Mouse (Mus musculus) forebrain, embryonic 12.5 days (tissue): ENCODE measurements at regions not wholly inside any gene's neighbourhood (a gene's known extent, or its start where the extent isn't known, plus 50 kb on each side); places are given as distances from the start of the nearest gene placed in this dataset.
"Not testable (repeated sequence)": the region's sequence is repeated elsewhere in the genome, so short reads cannot be mapped to it uniquely, and the experiment has no call there.

Source experiments
- ATAC-seq: fragments of 200-750 bp; cut with Nextera tagmentation; 2 replicates; pipeline ENCODE4 v1.8.0; 2017; ENCODE audit warnings: moderate TSS enrichment; ENCODE audit not compliant: low FRiP score
- H3K27ac ChIP-seq: fragments of 300-500 bp; sonication (generic); 2 replicates; pipeline ENCODE4 v1.5.1; 2016; ENCODE audit warnings: mild to moderate bottlenecking
- H3K27me3 ChIP-seq: fragments of 300-500 bp; sonication (generic); 2 replicates; pipeline ENCODE4 v1.6.1; 2016; ENCODE audit warnings: mild to moderate bottlenecking
- H3K36me3 ChIP-seq: fragments of 300-500 bp; sonication (generic); replicated peaks from 2 replicates; pipeline ENCODE4 v1.6.1; 2016; ENCODE audit warnings: mild to moderate bottlenecking
- H3K4me1 ChIP-seq: fragments of 300-500 bp; sonication (generic); 2 replicates; pipeline ENCODE4 v1.6.1; 2016
- H3K4me2 ChIP-seq: fragments of 300-500 bp; sonication (generic); 2 replicates; pipeline ENCODE4 v1.6.1; 2016; ENCODE audit warnings: mild to moderate bottlenecking, moderate library complexity
- H3K4me3 ChIP-seq: fragments of 300-500 bp; sonication (generic); replicated peaks from 2 replicates; pipeline ENCODE4 v1.5.1; 2016; ENCODE audit warnings: mild to moderate bottlenecking
- H3K9ac ChIP-seq: fragments of 300-500 bp; sonication (generic); 2 replicates; pipeline ENCODE4 v1.6.1; 2016; ENCODE audit warnings: mild to moderate bottlenecking
- H3K9me3 ChIP-seq: fragments of 300-500 bp; sonication (generic); 2 replicates; pipeline ENCODE4 v1.6.1; 2016
- WGBS: fragments of 180-500 bp; shearing (Covaris S2); methylation state at CpG from one replicate; pipeline ENCODE4 v1.1.7; 2016; 5-methylcytosine and 5-hydroxymethylcytosine counted together

- not testable (repeated sequence) for ATAC-seq, H3K4me1 ChIP-seq, H3K27ac ChIP-seq, H3K9ac ChIP-seq, H3K36me3 ChIP-seq, H3K4me2 ChIP-seq, H3K9me3 ChIP-seq, H3K27me3 ChIP-seq, H3K4me3 ChIP-seq
- WGBS, result 78% methylated on average over 2 of the region's 2 CpGs
These were observed 77.1 kb downstream of the Olfr721-ps1 start for GRCm38 (mm10) chr14:14478159-14478558.

- no peak for ATAC-seq
- Histone ChIP-seq H3K9me3 (0 out of 2 replicates have a peak, but pooled peaks cover 3% of the 10 kb centered on the region), H3K27ac (no peak overlapping the region), H3K36me3 (no peaks in the 10 kb centered on the region), H3K9ac (no peak overlapping the region), H3K27me3 (no peaks in the 10 kb centered on the region), H3K4me2 (no peak overlapping the region), H3K4me3 (no peak overlapping the region), H3K4me1 (no peaks in the 10 kb centered on the region)
- 78% methylated on average over 1 of the region's 1 CpGs for WGBS
These were observed 80.7 kb downstream of the Olfr721-ps1 start for GRCm38 (mm10) chr14:14481840-14482239.

GRCm38 (mm10) chr14:14486356-14486755, 85.3 kb downstream of the Olfr721-ps1 start:
- H3K4me1 ChIP-seq, result no peaks in the 10 kb centered on the region
- ATAC-seq, result no peak
- H3K36me3 ChIP-seq, result no peaks in the 10 kb centered on the region
- H3K4me2 ChIP-seq, result no peak overlapping the region
- no peak overlapping the region for H3K27ac ChIP-seq
- 94% methylated on average over 1 of the region's 1 CpGs for WGBS
- 0 out of 2 replicates have a peak, but pooled peaks cover 3% of the 10 kb centered on the region for H3K9me3 ChIP-seq
- no peak overlapping the region for H3K4me3 ChIP-seq
- no peak overlapping the region for H3K9ac ChIP-seq
- no peaks in the 10 kb centered on the region for H3K27me3 ChIP-seq

GRCm38 (mm10) chr14:14490501-14490900, 89.4 kb downstream of the Olfr721-ps1 start:
- H3K4me1 ChIP-seq, result no peaks in the 10 kb centered on the region
- H3K4me3 ChIP-seq, result no peak overlapping the region
- H3K9me3 ChIP-seq, result no peaks in the 10 kb centered on the region
- H3K36me3 ChIP-seq, result no peaks in the 10 kb centered on the region
- no peak overlapping the region for H3K4me2 ChIP-seq
- no peak overlapping the region for H3K27ac ChIP-seq
- H3K9ac ChIP-seq, result no peak overlapping the region
- no peak for ATAC-seq
- no peaks in the 10 kb centered on the region for H3K27me3 ChIP-seq

GRCm38 (mm10) chr14:14492041-14492440, 90.9 kb downstream of the Olfr721-ps1 start:
- Histone ChIP-seq H3K4me1 (no peaks in the 10 kb centered on the region), H3K4me2 (no peak overlapping the region), H3K36me3 (no peaks in the 10 kb centered on the region), H3K4me3 (no peak overlapping the region), H3K9ac (no peak overlapping the region), H3K9me3 (no peaks in the 10 kb centered on the region), H3K27me3 (no peaks in the 10 kb centered on the region), H3K27ac (no peak overlapping the region)
- ATAC-seq, result no peak

- Histone ChIP-seq H3K27me3 (no peaks in the 10 kb centered on the region), H3K36me3 (no peaks in the 10 kb centered on the region), H3K4me2 (no peak overlapping the region), H3K27ac (no peak overlapping the region), H3K9ac (no peak overlapping the region), H3K4me1 (no peaks in the 10 kb centered on the region; the same call in 1 of the 2 replicates), H3K4me3 (no peak overlapping the region), H3K9me3 (no peaks in the 10 kb centered on the region)
- 88% methylated on average over 4 of the region's 4 CpGs for WGBS
- ATAC-seq, result no peak
These were observed 110.8 kb downstream of the Olfr721-ps1 start for GRCm38 (mm10) chr14:14511927-14512326.

- no peaks in the 10 kb centered on the region for H3K27me3 ChIP-seq
- H3K27ac ChIP-seq, result no peak overlapping the region
- no peaks in the 10 kb centered on the region for H3K9me3 ChIP-seq
- no peak for ATAC-seq
- H3K4me3 ChIP-seq, result no peak overlapping the region
- 89% methylated on average over 2 of the region's 2 CpGs for WGBS
- H3K4me1 ChIP-seq, result no peaks in the 10 kb centered on the region; the same call in 1 of the 2 replicates
- no peaks in the 10 kb centered on the region for H3K36me3 ChIP-seq
- H3K4me2 ChIP-seq, result no peak overlapping the region
- H3K9ac ChIP-seq, result no peak overlapping the region
These were observed 112.0 kb downstream of the Olfr721-ps1 start for GRCm38 (mm10) chr14:14513056-14513455.

- Histone ChIP-seq H3K27ac (no peak overlapping the region), H3K4me2 (no peak overlapping the region), H3K9me3 (no peaks in the 10 kb centered on the region), H3K27me3 (no peaks in the 10 kb centered on the region), H3K4me3 (no peak overlapping the region), H3K4me1 (no peaks in the 10 kb centered on the region; the same call in 1 of the 2 replicates), H3K9ac (no peak overlapping the region), H3K36me3 (no peaks in the 10 kb centered on the region)
- 89% methylated on average over 3 of the region's 3 CpGs for WGBS
- ATAC-seq, result no peak
These were observed 112.4 kb downstream of the Olfr721-ps1 start for GRCm38 (mm10) chr14:14513498-14513897.

- H3K4me3 ChIP-seq, result no peak overlapping the region
- H3K4me1 ChIP-seq, result no peaks in the 10 kb centered on the region; the same call in 1 of the 2 replicates
- no peaks in the 10 kb centered on the region for H3K36me3 ChIP-seq
- H3K9me3 ChIP-seq, result no peaks in the 10 kb centered on the region
- no peak overlapping the region for H3K4me2 ChIP-seq
- no peak overlapping the region for H3K9ac ChIP-seq
- no peak overlapping the region for H3K27ac ChIP-seq
- ATAC-seq, result no peak
- H3K27me3 ChIP-seq, result no peaks in the 10 kb centered on the region
- WGBS, result 53% methylated on average over 1 of the region's 1 CpGs
These were observed 113.5 kb downstream of the Olfr721-ps1 start for GRCm38 (mm10) chr14:14514440-14515172.

GRCm38 (mm10) chr14:14515363-14515762, 114.3 kb downstream of the Olfr721-ps1 start:
- no peak overlapping the region for H3K27ac ChIP-seq
- H3K4me1 ChIP-seq, result no peaks in the 10 kb centered on the region; the same call in 1 of the 2 replicates
- H3K9ac ChIP-seq, result no peak overlapping the region
- no peaks in the 10 kb centered on the region for H3K9me3 ChIP-seq
- H3K36me3 ChIP-seq, result no peaks in the 10 kb centered on the region
- no peak overlapping the region for H3K4me2 ChIP-seq
- WGBS, result 90% methylated on average over 2 of the region's 2 CpGs
- no peaks in the 10 kb centered on the region for H3K27me3 ChIP-seq
- ATAC-seq, result no peak
- no peak overlapping the region for H3K4me3 ChIP-seq

GRCm38 (mm10) chr14:14515918-14516317, 114.8 kb downstream of the Olfr721-ps1 start:
- WGBS, result 87% methylated on average over 5 of the region's 5 CpGs
- H3K9ac ChIP-seq, result no peak overlapping the region
- no peak overlapping the region for H3K27ac ChIP-seq
- no peak overlapping the region for H3K4me3 ChIP-seq
- no peak for ATAC-seq
- H3K36me3 ChIP-seq, result no peaks in the 10 kb centered on the region
- H3K9me3 ChIP-seq, result no peaks in the 10 kb centered on the region
- no peak overlapping the region for H3K4me2 ChIP-seq
- H3K27me3 ChIP-seq, result no peaks in the 10 kb centered on the region
- no peaks in the 10 kb centered on the region; the same call in 1 of the 2 replicates for H3K4me1 ChIP-seq

- H3K9me3 ChIP-seq, result no peaks in the 10 kb centered on the region
- H3K36me3 ChIP-seq, result no peaks in the 10 kb centered on the region
- H3K9ac ChIP-seq, result no peak overlapping the region
- H3K27me3 ChIP-seq, result no peaks in the 10 kb centered on the region
- H3K4me1 ChIP-seq, result no peaks in the 10 kb centered on the region; the same call in 1 of the 2 replicates
- H3K4me3 ChIP-seq, result no peak overlapping the region
- 88% methylated on average over 1 of the region's 1 CpGs for WGBS
- H3K4me2 ChIP-seq, result no peak overlapping the region
- no peak overlapping the region for H3K27ac ChIP-seq
- ATAC-seq, result no peak
These were observed 116.9 kb downstream of the Olfr721-ps1 start for GRCm38 (mm10) chr14:14518027-14518426.

- Histone ChIP-seq H3K27me3 (no peaks in the 10 kb centered on the region), H3K4me3 (no peak overlapping the region), H3K4me2 (no peak overlapping the region), H3K27ac (no peak overlapping the region), H3K36me3 (no peaks in the 10 kb centered on the region), H3K9me3 (no peaks in the 10 kb centered on the region), H3K9ac (no peak overlapping the region), H3K4me1 (no peaks in the 10 kb centered on the region; the same call in 1 of the 2 replicates)
- WGBS, result 97% methylated on average over 2 of the region's 2 CpGs
- ATAC-seq, result no peak
These were observed 117.7 kb downstream of the Olfr721-ps1 start for GRCm38 (mm10) chr14:14518841-14519240.
